Mouse (Mus musculus): ENCODE measurements around the gene Vmn1r9.

DNA sequence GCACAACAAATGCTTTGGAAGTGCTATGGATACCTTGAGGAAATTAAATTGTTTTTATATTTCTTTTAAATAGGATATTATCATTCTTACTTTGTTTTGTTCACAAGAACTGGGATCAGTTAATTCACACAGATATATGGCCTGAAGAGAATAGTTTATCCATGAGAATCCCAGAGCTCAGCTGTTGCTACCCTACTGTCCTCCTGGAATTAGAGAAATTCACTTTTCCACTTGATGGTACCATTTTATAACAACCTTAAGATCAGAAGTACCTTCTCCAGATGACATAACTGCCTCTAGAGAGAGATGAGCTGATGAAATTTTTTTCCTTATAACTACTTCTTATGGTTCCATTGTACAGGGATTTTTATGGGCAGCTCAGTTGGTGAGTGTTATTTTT is 34.6 kb upstream of the Vmn1r9 start, which contains the start of gene Vmn1r8:
- TF ChIP-seq CTCF (IDR thresholded peaks at IDR 0.05; ENCODE audit: extremely low read depth, insufficient read depth, low read length) (no peak), POLR2A (IDR thresholded peaks at IDR 0.05; ENCODE audit: extremely low read depth, insufficient read depth, low read length) (no peak)
